Mouse (Mus musculus): ENCODE results near the gene Slc9a8.

GRCm38 (mm10) chr2:167482681-167483080 lies 61.2 kb downstream of the Slc9a8 start:
- TF ChIP-seq CTCF (IDR thresholded peaks at IDR 0.05) (no peak), EP300 (IDR thresholded peaks at IDR 0.05; ENCODE audit: insufficient read depth, low read depth, low read length) (no peak)

Data from heart, adult 2 months (tissue).